Mouse (Mus musculus): ENCODE results near the gene Atp1b3.
A peak's percentile ranks its signal among the peaks of the same experiment; 100 is the strongest.
"Not testable (repeated sequence)": the region's sequence is repeated elsewhere in the genome, so short reads cannot be mapped to it uniquely, and the experiment has no call there.

The Atp1b3 gene

DNA sequence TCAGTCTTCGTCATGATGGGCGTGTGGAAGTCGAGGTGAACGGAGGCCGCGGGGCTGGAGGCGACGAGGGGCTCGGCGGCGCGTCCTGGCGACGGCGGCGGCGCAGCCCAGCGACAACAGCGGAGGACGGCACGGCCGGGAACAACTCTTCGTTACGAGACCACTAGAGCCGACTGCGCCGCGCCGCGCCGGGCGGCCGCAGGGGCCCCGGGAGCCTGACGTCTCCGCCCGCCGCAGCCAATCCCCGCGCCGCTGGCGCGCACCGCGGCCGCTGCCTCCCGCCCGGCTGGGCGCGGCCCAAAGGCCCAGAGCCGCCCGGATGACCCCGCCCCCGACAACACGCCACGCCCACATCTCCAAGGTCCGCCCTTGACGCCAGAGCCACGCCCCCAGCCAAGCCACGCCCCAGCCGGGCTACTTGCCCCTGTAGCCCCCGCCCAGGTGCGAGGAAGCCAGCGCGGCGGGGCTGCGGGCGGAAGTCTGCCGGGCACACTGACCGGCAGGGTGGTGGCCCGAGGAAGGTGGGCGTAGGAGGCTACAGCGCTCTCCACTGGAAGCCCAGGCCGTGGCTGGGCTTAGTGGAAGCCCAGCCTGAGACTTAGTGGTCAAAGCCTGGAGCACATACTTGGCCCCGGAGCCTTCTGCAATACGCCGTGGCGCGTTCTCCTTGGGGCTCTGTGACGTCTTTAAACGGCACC lies at the start of gene Atp1b3:
Gene Atp1b3, minus strand, starts transcription at position 302 of the 698 bp plus-strand sequence.
- peak; percentile 99 for DNase-seq

DNA sequence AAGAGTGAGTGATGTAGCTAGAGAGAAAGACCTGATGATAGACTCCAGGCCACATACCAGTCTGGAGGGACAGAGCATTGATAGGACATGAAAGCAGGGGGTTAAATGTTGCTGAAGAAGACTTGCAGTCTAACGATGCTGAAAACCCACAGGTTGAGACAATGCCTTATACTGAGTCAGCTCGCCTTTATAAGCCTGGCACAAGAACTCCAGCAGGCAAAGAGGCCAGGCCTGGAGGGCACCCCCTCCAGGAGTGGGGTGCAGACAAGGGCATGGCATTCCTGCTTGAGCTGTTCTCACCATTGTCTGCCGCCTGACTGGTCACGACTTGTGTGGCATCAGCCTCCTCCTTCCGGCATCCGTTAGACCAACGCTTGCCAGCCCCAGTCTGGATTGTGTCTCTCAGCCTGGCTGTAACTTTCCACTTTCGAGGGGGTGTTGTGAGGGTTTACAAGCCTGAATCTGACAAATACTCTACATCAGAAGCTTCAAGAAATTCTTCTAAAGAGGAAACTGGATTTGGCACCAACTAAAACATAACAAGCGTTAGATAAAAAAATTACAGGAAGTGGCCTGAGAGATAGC lies 48.7 kb upstream of the Atp1b3 start:
- no peak for DNase-seq

DNA sequence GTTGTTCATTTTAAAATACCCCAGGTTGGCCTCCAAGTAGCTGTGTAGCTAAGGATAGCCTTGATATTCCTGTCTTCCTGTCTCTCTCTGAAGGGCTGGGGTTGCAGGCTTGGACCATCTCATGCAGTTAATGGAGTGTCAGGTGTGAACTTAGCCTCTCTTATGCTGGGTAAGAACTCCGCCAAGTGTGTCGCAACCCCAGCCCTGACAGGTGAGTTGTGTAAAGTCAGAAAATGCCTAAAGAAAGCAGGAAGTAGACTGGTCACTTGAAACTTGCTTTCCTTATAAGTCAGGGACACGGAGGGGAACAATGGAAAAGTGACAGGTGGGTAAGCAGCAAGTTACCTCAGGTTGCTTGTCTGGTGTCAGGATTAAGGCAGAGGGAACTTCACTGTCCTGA lies 40.1 kb upstream of the Atp1b3 start:
- no peak for DNase-seq

DNA sequence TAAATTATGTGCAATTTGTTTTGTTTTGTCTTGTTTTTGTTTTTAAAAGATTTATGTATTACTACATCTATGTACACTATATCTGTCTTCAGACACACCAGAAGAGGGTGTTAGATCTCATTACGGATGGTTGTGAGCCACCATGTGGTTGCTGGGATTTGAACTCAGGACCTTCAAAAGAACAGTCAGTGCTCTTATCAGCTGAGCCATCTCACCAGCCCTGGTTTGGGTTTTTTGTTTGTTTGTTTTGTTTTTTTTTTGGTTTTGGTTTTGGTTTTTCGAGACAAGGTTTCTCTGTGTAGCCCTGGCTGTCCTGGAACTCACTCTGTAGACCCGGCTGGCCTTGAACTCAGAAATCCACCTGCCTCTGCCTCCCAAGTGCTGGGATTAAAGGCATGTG lies 35.7 kb upstream of the Atp1b3 start:
- DNase-seq = not testable (repeated sequence)

DNA sequence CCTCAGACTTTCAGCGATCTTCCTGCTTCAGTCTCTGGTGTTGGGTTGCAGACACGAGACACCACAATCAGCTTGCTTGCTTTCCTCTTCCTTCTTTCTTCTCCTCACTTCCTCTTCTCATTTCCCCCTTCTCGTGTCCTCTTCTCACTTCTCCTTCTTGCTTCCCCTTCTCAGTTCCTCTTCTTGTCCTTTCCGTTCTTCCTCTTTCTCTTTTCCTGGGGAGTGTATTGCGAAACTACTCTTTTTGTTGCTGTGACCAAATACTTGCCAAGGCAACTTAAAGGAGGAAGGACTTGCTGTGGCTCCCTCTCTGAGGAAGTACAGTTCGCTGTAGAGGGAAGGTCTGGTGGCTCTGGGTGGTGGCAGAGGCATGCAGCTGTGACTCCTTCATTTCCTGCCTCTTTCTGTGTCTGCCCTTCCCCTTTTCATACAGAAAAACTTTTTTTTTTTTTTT lies 35.2 kb upstream of the Atp1b3 start:
- no peak for DNase-seq

DNA sequence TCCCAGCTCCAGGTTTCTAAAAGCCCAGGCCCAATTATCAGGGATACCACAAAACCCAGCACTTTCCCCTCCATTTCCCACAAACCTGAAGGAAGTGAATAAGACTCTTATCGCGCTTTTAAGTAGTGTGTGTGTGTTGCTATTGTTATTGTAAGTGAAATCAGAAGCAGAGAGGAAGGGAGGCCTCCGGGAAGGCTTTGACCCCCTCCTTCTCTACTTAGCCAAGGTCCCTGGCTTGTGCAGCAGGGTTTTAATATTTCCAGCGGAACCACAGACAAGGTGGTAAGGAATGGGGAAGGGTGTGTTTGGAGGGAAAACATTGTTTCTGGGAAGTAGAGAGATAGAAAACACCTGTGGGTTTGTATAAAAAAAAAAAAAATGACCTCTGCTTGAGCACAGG lies 34.4 kb upstream of the Atp1b3 start:
- DNase-seq = no peak

DNA sequence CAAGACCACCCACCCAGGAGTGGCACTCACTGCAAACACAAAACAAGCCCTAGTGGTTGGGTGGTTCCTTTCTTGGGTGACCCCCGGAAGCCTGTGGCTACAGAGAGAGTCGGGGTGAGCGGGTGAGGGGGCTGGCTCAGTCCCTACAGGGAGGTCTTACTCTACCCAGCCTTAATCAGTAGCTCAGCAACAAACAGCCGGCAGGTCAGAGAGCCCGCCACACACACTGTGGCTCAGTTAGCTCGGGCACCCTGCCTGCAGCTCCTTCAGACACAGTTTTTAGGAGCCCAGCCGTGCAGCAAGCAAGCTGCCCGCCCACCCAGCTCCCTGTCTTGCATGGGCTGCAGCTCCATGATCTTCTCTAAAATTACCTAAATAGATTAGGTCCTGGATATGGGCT lies 33.9 kb upstream of the Atp1b3 start:
- DNase-seq = no peak

DNA sequence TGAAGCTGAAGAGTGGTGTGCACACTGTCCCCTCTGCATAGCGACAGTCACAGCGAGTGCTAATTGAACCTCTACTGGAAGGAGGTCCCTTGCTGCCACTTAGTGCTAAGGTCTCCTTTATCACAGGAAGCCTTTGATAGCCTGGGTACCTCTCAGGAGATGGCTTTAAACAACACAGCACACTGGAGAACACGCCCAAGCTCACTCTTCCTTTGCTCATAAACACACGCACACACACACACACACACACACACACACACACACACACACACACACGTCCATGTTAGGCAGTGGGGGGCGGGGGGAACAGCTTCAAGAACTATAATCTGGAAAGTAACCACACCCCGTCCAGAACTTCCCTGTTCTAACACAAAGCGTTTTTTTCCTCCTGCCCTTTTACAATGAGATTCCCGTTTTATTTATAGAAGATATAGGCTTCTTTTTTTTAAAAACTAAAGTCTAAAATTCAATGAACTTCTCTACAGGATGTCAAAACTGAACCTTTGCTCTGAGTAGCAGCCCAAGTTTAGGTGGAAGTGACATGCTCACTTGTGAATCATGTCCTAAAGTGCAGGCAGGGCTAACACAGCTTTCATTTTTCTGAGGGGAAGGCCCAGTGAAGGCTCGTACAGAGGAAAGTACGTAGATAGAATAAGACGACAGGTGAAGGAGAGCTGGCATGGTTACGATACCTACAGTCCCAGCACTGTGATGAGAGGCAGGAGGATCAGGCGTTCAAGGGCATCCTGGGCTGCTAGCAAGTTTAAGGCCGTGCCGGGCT lies 30.9 kb upstream of the Atp1b3 start:
- no peak for DNase-seq

DNA sequence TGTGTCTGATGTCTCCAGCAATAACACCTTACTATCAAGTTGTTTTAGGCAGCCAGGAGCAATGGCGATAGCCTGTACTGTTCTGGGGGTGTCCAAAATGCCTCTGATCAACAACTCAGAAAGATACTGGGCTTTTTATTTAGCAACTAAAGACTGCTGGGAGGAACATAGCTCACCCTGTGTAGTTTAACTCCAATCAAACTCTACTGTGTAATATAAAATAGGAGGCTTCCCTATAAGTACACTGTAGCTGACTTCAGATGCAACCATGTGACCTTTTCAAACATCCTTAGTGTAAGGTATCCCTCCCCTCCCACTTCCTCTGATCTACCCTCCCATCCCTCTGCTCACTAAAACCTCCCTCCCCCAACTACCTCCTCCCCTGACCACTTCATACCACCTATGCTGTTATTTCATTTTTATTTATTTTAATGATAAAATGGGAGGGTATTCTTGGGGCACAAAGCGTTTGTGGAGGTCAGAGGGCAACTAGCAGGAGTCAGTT lies 29.5 kb upstream of the Atp1b3 start:
- DNase-seq = no peak

DNA sequence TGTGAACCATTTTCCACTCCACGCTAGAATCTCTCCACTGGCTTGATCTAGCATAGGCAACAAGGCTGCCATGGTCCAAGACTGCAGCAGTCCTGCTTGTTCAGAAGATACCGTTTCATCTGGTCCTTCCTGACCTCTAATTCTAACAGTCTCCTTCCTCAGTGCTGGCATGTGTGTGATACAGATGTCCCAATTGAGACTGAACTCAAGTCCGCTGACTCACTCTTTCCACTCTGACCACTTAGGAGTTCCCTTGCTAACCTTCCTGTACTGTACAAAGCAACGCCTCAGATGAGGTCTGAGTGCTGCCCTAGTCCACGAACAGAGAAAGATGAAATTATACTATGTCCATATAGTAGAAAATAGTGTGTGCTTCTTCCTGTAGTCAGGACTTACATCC lies 28.9 kb upstream of the Atp1b3 start:
- DNase-seq = no peak

DNA sequence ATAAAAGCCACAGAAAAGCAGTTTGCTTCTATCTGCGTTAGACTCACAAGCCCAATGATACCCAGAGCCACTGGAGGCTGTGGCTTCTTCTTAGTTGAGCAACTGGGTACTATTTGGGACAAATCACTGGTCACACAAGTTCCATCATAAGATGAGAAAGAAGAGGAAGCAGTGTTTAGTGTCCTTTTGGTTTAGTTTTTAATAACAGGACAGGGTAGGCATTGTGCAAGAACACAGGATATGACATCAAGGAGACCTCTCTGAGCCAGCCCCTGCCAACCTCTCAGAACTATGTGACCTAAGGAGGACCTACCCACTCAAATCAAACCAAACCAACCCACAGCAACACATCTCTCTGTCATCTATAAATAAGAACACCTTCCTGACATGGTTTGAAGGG lies 27.7 kb upstream of the Atp1b3 start:
- DNase-seq = no peak

DNA sequence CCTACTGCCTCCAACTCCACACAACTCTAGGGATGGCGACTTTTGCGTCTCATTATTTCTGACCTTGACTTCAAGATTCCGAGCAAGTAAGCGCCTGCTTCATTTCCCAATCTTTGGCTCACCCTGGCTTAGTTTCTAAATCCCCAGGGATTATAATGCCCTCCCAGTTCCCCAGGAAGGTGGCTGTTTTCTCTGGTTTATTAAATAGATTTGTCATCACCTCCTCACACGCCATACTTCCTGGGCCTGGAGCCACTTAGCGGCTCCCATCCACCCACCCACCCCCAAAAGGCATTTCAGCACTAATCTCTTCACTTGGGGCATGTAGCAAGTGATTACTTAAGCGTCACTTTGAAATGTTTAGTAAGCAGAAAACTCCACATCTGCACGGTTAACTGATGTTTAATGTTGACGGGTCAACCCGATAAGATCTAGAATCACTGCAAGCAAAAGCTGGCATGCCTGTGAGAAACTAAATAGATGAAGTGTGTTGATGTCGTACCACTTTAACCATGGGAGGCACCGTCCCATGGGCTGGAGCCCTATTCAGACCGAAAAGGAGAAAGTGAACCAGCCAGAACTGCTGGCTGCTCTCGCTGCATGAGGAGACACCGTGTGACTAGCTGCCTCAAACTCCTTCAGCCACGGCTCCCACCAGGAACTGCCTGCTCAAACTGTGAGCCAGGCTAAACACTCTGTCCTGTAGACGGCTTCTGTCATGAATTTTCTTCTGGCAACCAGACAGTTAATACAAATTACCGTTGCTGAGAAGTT lies 19.7 kb upstream of the Atp1b3 start:
- no peak for DNase-seq

DNA sequence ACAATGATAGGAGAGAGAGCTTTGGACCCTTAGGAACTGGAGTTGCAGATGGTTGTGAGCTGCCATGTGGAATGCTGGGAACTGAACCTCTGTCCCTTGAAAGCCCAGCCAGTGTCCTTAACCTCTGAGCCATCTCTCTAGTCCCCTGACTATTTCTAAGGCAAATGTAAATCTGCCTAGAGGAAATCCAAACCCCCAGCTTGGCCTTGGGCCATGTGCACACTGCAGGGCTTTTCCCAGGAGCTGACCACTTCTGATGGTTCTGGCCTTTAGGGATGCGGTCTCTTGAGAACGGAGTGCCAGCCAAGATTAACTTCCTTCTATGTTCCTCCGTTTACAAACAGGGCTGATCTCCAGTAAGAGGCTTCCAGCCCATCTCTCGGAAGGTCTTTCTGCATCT lies 18.5 kb upstream of the Atp1b3 start:
- DNase-seq = no peak

DNA sequence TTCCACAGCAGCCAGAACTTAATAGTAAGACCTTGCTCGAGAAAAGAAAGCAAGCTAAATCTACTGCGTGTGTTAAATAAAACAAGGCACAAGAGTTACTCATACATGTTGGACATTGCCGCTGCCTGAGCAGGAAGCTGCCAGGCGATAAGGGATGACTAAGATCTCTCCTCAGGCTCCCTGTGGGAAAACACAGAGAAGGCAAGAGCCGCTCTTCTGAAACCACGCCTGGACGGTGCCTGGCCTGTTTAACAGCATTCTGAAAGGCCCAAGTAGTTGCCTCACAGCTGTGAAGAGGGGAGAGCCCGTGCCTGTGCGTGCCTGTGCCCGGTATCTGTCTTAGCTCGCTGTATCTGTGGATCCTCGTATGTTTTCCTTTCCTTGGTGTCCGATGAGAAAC lies 17.2 kb upstream of the Atp1b3 start:
- peak; percentile 18 for DNase-seq

DNA sequence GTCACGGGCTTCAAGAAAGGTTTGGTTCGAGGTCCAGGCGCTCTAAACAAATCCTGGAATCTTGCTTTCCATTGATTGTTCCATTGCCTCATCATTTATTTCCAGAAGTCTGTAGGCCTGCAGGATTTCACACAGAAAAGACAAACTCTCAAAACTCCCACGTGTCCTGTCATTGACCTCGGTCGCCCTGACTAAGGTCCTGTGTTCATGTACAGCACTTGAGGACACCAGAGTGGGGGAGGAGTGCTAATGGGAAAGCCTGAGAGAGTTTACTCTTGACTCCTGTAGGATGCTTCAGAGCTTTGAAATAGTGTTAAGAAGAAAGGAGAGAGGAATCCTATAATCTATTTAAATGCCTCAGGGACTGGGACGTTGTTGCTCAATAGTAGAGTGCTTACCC lies 15.3 kb upstream of the Atp1b3 start:
- DNase-seq = no peak

DNA sequence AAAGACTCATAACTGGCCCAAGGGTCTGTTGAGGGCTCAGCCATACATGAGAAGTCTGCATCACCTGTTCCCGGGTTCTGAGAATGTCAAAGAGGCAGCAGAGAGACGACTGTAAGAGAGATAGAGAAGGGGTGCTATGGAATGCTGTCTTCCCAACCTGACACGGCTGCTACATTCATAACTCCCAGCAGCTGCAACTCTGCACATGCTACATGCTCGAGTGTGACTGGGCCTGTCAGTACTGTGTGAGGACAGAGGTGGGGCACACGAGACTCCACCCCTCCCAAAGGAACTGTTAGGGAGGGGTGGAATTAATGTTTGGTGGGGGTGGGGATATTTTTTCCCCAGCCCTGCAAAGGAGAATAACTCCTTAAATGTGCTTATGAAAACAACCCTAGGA lies 14.5 kb upstream of the Atp1b3 start:
- DNase-seq = no peak

DNA sequence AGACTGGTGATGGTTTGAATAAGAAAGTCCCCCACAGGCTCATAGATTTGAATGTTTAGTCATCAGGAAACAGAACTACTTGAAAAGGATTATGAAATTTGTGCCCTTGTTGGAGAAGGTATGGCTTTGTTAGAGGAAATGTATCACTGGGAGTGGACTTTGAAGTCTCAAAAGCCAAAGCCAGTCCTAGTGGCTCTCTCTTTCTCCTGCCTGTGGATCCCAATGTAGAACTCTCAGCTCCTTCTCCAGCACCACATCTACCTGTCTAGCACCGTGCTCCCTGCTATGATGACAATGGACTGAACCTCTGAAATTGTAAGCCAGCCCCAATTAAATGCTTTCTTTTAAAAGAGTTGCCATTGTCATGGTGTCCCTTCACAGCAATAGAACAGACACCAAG lies 12.9 kb upstream of the Atp1b3 start:
- no peak for DNase-seq

DNA sequence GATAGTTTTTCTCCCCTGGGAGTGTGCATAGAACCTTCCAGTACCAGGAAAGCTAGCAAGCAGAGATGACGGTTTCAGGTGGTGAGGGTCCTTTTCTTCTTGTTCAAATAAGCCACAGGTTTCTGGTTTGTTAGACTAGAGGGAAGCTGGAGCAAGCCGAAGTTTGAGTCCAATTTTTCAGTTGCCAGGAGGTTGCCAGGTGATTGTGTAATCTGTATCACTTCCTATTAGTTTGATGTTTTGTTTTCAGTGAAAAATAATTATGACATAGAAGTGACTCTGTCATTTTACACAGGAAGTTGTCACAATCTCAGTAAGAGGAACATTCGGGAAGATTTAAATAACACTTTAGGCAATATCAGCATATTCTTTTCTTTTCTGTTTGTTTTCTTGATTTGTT lies 11.6 kb upstream of the Atp1b3 start:
- DNase-seq = no peak

DNA sequence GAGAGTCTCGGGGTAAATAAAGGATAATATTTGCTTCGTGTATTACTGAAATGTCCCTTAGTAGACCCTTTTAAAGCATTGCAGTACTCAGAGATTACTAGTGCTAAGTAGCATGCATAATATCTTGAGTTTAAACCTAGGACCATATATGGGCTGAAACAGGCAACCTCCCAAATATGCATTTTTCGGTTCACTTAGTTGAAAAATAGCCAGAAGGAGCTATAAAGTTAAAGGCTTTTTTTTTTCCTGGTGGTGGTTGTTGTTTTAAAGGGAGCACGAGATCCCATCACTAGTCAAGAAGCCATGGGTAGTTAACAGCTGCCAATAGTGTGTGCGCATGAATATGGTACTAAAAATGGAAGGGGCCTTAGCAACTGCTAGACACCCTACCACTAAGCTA lies 6.8 kb upstream of the Atp1b3 start:
- DNase-seq = no peak

DNA sequence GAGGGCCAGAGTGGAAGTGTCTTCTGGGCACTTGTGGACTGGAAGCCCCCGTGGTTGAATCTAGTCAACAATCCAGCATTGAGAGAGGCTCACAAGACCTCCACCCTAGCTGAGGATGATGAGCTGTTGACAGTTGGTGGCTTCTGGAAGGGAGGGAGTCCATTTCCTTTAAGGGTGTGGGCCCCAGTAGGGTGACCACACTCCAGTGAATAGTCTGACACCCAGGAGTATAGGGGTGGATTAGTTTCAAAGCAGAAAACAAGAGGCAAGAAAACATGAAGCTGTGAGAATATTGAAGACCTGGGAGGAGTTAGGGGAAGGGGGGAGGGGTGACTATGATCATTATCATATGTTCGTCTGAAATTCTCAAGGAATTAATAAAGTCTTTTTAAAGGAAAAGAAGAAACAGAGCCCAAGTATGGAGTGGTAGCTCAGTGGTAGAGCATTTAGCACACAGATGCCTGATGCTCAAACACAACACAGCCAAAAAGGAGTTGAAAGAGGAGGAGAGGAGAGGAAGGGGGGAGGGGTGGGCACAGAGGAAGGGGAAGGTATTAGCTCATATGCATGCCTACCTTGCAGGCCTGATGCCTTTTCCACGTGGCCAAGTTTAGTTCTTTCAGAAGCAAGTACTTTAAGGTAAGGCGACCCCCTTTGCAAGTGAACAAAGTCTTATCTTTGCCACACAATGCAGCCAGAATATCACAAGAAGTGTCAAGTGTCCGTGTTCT lies 5.6 kb upstream of the Atp1b3 start:
- no peak for DNase-seq

DNA sequence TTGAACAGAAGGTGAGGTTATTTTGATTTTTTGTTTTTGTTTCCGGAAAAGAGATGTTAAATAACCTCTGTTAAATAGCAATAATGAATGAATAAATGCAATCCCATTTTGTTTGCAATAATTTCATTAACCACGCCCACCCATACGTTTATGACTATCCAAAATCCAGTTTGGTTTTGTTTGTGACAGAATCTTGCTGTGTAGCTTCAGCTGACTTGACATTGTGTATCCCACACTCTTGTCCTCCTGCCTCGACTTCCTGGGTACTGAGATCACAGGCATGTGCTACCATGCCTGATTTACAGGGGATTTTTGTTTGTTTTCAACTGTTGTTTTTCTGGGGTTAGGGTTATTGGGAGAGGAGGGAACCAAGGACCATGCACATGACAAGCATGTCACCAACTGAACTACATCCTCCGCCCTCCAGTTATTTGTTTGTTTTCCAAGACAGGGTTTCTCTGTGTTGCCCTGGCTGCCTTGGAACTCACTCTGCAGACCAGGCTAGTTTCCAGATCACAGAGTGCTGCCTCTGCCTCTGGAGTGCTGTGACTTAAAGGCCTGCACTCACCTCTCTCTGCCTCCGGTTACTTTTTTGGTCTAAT lies 1.1 kb upstream of the Atp1b3 start:
- DNase-seq = no peak

DNA sequence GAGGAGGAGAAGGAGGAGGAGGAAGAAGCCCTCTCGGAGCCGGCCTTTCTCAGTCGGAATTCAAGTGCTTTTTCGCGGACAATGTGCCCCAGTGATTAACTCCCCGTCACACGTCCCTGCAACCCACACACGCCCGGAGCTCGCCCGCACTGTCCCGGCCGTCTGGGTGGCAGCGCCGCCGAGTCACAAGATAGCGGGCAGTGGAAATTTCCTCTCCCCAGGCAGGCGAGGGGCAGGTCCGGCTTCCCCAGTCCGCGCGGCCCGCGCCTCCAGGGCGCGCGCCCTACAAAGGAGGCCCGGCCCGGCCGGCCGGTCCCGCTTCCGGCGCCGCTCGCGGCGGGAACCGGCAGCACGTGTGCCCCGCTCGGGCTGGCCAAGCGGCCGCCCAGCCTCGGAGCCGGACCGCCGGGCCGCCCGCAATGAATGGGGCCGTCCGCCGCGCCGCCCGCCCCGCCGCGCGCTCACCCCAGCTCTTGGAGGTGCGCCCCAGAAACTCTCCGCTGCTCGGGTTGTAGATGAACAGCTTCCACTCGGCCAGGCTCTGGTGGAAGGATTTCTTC lies 581 bp downstream of the Atp1b3 start:
- peak; percentile 68 for DNase-seq
